Mouse (Mus musculus) heart, embryonic 12.5 days (tissue): ENCODE data around the gene Gse1. TPM values are rescaled to one million over a fixed set of nuclear protein-coding genes. Genes with fewer than 3 reads are reported as not detected.
A peak's percentile ranks its signal among the peaks of the same experiment; 100 is the strongest.

ENCODE experiments used
- ATAC-seq: fragments of 200-750 bp; cut with Nextera tagmentation; 2 replicates; pipeline ENCODE4 v1.8.0; 2017; ENCODE audit warnings: moderate TSS enrichment, moderate library complexity; ENCODE audit not compliant: insufficient number of reproducible peaks, low FRiP score
- H3K27ac ChIP-seq: fragments of 300-500 bp; sonication (generic); 2 replicates; pipeline ENCODE4 v1.5.1; 2016; ENCODE audit warnings: mild to moderate bottlenecking, moderate library complexity; ENCODE audit not compliant: poor library complexity, severe bottlenecking
- H3K27me3 ChIP-seq: fragments of 300-500 bp; sonication (generic); replicated peaks from 2 replicates; pipeline ENCODE4 v1.6.1; 2016; ENCODE audit warnings: mild to moderate bottlenecking, moderate library complexity
- H3K36me3 ChIP-seq: fragments of 300-500 bp; sonication (generic); 2 replicates; pipeline ENCODE4 v1.6.1; 2016; ENCODE audit warnings: mild to moderate bottlenecking, moderate library complexity
- H3K4me1 ChIP-seq: fragments of 300-500 bp; sonication (generic); replicated peaks from 2 replicates; pipeline ENCODE4 v1.6.1; 2016; ENCODE audit warnings: mild to moderate bottlenecking
- H3K4me2 ChIP-seq: fragments of 300-500 bp; sonication (generic); 2 replicates; pipeline ENCODE4 v1.6.1; 2016; ENCODE audit warnings: mild to moderate bottlenecking, moderate library complexity
- H3K4me3 ChIP-seq: fragments of 300-500 bp; sonication (generic); 2 replicates; pipeline ENCODE4 v1.5.1; 2016; ENCODE audit warnings: mild to moderate bottlenecking
- H3K9ac ChIP-seq: fragments of 300-500 bp; sonication (generic); 2 replicates; pipeline ENCODE4 v1.6.1; 2016; ENCODE audit warnings: mild to moderate bottlenecking, moderate library complexity
- H3K9me3 ChIP-seq: fragments of 300-500 bp; sonication (generic); replicated peaks from 2 replicates; pipeline ENCODE4 v1.6.1; 2016; ENCODE audit warnings: mild to moderate bottlenecking, moderate library complexity
- WGBS: fragments of 180-500 bp; shearing (Covaris S2); methylation state at CpG from one replicate; pipeline ENCODE4 v1.1.7; 2016; 5-methylcytosine and 5-hydroxymethylcytosine counted together
- polyA plus RNA-seq: library from polyadenylated mRNA; unstranded; fragments of >200 nt; fragmentation: Nextera tagmentation; extraction: Ambion mirVana; gene quantifications from 2 replicates; pipeline ENCODE4 v1.2.1, GENCODE M21; 2016

The Gse1 gene
- polyA plus RNA-seq, 1 experiment from 2014 or later, result 14.0 TPM

GRCm38 (mm10) chr8:120472230-120472629 lies 244.0 kb downstream of the Gse1 start:
- H3K4me1 ChIP-seq, result peaks cover 65% of the 10 kb centered on the region
- 13% methylated on average over 16 of the region's 16 CpGs for WGBS
- no peaks in the 10 kb centered on the region for H3K36me3 ChIP-seq
- H3K9ac ChIP-seq, result peak overlapping the region; percentile 19; the same call in 1 of the 2 replicates
- ATAC-seq, result no peak
- no peak overlapping the region; the same call in 1 of the 2 replicates for H3K4me3 ChIP-seq
- peak overlapping the region; percentile 57 for H3K4me2 ChIP-seq
- peak overlapping the region; percentile 64 for H3K27ac ChIP-seq
- H3K27me3 ChIP-seq, result 0 out of 2 replicates have a peak, but pooled peaks cover 7% of the 10 kb centered on the region
- H3K9me3 ChIP-seq, result no peaks in the 10 kb centered on the region

DNA sequence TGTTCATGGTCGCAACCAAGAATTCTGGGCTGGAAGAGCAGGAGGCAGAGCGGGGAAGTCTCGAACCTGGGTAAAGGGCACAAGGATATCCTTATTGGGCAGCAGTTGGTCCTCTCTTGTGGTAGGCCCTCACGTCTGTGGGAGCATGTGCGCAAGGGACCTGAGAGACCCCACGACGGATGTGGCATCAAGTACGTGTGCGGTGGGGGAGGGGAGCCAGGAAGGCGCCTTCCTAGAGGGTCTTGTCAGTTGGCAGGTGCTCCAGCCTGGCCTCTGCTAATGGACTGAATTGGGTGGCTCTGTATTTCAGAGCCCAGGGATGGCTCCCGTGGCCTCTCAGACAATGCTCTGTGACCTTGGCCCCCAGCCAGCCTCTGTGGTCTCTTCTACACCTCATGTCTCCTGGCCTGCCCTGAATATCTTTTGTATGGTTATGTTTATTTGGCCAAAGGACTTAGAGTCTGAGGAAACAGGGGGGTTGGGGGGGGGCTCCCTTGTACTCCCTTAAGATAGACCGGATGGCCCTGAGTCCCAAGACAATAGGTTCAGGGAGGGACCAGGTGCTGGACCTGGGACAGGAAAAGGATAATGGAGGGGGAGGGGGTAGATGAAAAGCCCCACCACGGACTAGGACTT lies 245.6 kb downstream of the Gse1 start:
- WGBS, result 78% methylated on average over 13 of the region's 13 CpGs
- no peak overlapping the region for H3K27ac ChIP-seq
- no peak overlapping the region for H3K9ac ChIP-seq
- no peak overlapping the region for H3K4me2 ChIP-seq
- H3K9me3 ChIP-seq, result no peaks in the 10 kb centered on the region
- H3K27me3 ChIP-seq, result no peaks in the 10 kb centered on the region
- no peak for ATAC-seq
- H3K4me1 ChIP-seq, result peaks cover 68% of the 10 kb centered on the region
- no peak overlapping the region for H3K4me3 ChIP-seq
- no peaks in the 10 kb centered on the region for H3K36me3 ChIP-seq

DNA sequence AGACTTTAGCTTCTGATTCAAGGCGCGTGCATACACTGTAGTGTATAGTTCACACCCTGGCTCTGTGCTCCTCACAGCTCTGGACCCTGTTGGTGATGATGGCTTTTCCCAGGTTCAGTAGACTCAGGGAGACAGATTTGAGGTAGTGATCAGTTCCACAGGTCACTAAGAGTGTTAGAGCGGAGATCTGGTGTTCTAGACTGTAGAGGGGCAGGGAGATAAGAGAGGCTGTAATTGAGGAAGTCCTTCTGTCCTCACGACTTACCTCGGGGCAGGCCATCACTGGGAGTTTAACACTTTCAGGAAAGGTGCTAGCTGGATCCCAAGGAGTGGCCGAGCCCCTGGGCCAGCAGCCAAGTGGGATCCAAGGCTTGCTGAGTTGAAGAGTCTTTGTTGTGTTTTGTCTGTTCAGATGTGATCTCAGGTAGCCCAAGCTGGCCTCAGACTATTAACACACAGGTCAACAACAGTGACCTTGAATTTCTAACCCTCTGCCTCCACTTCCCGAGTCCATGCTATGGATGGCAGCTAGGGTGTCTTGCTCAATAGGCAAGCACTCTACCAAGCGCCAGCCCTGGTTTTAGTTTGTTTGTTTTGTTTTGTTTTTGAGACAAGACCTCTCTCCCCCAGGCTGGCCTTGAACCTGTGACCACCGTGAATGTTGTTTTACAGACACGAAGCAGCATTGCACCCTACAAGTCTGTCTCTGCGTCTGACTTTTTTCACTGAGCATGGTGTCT lies 246.4 kb downstream of the Gse1 start:
- Histone ChIP-seq H3K4me2 (no peak overlapping the region), H3K9ac (no peak overlapping the region), H3K36me3 (no peaks in the 10 kb centered on the region), H3K9me3 (no peaks in the 10 kb centered on the region), H3K4me1 (peaks cover 71% of the 10 kb centered on the region), H3K27me3 (no peaks in the 10 kb centered on the region), H3K4me3 (no peak overlapping the region), H3K27ac (no peak overlapping the region; the same call in 1 of the 2 replicates)
- ATAC-seq, result no peak
- 57% methylated on average over 11 of the region's 11 CpGs for WGBS

GRCm38 (mm10) chr8:120475462-120476201 lies 247.4 kb downstream of the Gse1 start:
- Histone ChIP-seq H3K4me2 (peak overlapping the region; percentile 19), H3K9ac (0 out of 2 replicates have a peak overlapping the region, but pooled peaks have one; percentile 14), H3K27me3 (no peaks in the 10 kb centered on the region), H3K4me1 (peaks cover 72% of the 10 kb centered on the region), H3K27ac (peak overlapping the region; percentile 63), H3K36me3 (no peaks in the 10 kb centered on the region), H3K9me3 (no peaks in the 10 kb centered on the region), H3K4me3 (no peak overlapping the region)
- peak; percentile 93 for ATAC-seq
- 28% methylated on average over 10 of the region's 10 CpGs for WGBS

DNA sequence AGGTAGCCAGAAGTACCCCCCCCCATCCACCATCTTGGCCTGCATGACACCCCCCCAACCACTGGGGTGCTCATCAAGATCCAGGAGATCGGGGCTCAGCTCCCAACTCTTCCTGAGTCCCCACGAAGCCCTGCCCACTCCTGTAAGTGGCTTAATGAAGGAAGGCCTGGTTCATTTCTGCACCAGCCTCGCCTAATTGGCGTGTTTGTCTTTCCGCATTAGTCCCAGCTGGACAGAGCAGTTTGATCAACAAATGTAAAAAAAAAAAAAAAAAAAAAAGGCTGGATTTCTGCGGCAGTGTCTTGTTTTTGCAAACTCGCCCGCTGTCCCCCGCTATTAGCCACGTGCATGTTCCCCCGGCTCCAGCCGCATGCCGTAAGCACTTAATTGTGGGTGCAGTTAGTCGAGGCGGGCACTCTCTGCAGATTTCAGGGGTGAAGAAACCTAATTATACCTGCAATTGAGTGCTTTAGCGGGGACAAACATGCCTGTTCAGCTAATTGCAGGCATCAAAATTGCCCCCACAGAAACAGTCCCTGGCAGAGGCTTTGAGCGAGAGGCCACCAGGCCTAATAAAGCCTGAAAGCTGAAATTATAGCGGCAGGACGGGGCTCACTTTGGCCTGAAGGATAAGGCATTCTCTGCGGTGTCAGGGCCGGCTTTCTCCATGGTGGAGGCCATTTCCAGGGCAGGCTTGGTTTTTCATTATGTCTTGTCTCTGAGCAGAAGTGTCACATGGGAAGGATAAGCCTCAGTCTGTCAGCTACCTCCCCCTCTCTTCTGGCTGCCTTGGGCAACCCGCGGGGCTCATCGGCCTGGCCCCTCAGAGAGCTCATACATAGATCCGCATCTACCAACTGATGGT lies 248.7 kb downstream of the Gse1 start:
- no peaks in the 10 kb centered on the region for H3K36me3 ChIP-seq
- no peaks in the 10 kb centered on the region for H3K27me3 ChIP-seq
- no peak overlapping the region for H3K4me2 ChIP-seq
- H3K27ac ChIP-seq, result no peak overlapping the region
- H3K4me3 ChIP-seq, result no peak overlapping the region
- WGBS, result 69% methylated on average over 25 of the region's 25 CpGs
- H3K9ac ChIP-seq, result no peak overlapping the region
- peaks cover 59% of the 10 kb centered on the region for H3K4me1 ChIP-seq
- ATAC-seq, result no peak
- no peaks in the 10 kb centered on the region for H3K9me3 ChIP-seq

DNA sequence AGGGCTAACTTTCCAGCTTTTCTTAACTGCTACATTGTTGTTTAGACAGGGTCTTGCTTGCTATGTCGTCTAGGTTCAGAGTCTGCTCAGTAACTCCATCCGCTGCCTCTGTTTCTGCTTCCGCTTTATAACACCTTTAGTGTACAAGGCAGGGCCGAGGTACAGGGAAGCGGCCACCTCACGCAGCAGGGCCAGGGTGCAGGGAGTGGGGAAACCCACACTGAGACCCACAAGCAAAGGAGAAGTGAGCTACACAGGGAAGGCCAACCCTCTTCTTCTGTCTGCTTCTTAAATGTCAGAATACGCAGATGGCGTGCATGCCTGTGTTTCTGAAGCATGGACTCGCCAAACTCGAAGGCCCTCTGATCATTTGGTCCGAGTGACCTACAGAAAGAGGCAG lies 250.5 kb downstream of the Gse1 start:
- no peak for ATAC-seq
- H3K4me1 ChIP-seq, result peaks cover 43% of the 10 kb centered on the region

GRCm38 (mm10) chr8:120479691-120480090 lies 251.4 kb downstream of the Gse1 start:
- H3K9ac ChIP-seq, result no peak overlapping the region
- H3K4me3 ChIP-seq, result no peak overlapping the region
- ATAC-seq, result no peak
- no peak overlapping the region for H3K4me2 ChIP-seq
- no peaks in the 10 kb centered on the region for H3K36me3 ChIP-seq
- WGBS, result 70% methylated on average over 4 of the region's 4 CpGs
- H3K27me3 ChIP-seq, result no peaks in the 10 kb centered on the region
- H3K9me3 ChIP-seq, result no peaks in the 10 kb centered on the region
- peaks cover 43% of the 10 kb centered on the region for H3K4me1 ChIP-seq
- H3K27ac ChIP-seq, result no peak overlapping the region

More for the DNA sequence above, 250.5 kb downstream of the Gse1 start:
- Histone ChIP-seq H3K9ac (no peak overlapping the region), H3K9me3 (no peaks in the 10 kb centered on the region), H3K4me2 (no peak overlapping the region), H3K27ac (no peak overlapping the region), H3K36me3 (no peaks in the 10 kb centered on the region), H3K4me3 (no peak overlapping the region), H3K27me3 (no peaks in the 10 kb centered on the region)
- 88% methylated on average over 11 of the region's 11 CpGs for WGBS

GRCm38 (mm10) chr8:120482015-120482689 lies 253.9 kb downstream of the Gse1 start:
- Histone ChIP-seq H3K27ac (no peak overlapping the region), H3K9ac (no peak overlapping the region), H3K4me3 (no peak overlapping the region), H3K4me2 (no peak overlapping the region), H3K27me3 (no peaks in the 10 kb centered on the region), H3K36me3 (no peaks in the 10 kb centered on the region), H3K4me1 (peaks cover 40% of the 10 kb centered on the region), H3K9me3 (no peaks in the 10 kb centered on the region)
- ATAC-seq, result no peak
- WGBS, result 80% methylated on average over 9 of the region's 9 CpGs

DNA sequence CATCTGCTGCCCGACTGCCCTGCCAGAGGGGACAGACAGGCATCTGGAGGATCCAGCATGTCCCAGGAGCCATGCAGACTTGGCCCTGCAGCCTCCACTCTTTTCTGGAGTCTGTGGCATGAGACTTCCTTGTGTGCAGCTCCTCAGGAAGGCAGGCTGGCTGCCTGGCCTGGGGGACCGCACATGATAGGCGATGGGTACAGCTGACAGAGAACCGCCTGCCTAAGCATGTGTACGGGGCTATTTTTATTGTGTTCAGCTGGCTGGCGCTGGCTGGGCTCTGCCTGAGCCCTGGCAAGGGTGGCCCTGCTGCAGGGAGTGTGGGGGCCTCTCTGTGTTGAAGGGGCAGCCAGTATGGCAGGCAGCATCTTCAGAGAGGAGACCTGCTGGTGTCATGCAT lies 256.2 kb downstream of the Gse1 start:
- WGBS, result 45% methylated on average over 6 of the region's 6 CpGs
- Histone ChIP-seq H3K4me3 (no peak overlapping the region), H3K27me3 (no peaks in the 10 kb centered on the region), H3K36me3 (no peaks in the 10 kb centered on the region), H3K9me3 (no peaks in the 10 kb centered on the region), H3K9ac (0 out of 2 replicates have a peak overlapping the region, but pooled peaks have one; percentile 21), H3K4me2 (no peak overlapping the region), H3K4me1 (peaks cover 36% of the 10 kb centered on the region), H3K27ac (0 out of 2 replicates have a peak overlapping the region, but pooled peaks have one; percentile 23)
- ATAC-seq, result no peak

DNA sequence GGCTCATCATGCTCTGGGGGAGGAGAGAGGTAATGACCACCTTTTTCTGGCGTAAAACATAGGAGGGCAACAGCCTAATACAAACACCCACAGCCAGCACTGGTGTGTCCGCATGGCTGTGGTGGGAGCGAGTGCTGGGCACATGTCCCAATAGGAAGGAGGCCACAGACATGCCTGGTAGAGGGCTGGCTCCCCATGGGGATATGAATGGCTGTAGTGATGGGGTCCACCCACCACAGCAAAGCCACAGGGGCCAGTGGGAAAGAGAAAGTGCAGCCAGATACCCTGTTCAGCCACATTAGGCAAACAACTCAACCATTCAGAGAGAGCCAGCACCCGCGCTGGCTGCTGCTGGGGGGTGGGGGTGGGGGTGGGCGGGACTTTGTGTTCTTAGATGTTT lies 256.9 kb downstream of the Gse1 start:
- WGBS, result 54% methylated on average over 6 of the region's 6 CpGs
- no peak for ATAC-seq
- Histone ChIP-seq H3K36me3 (no peaks in the 10 kb centered on the region), H3K4me2 (no peak overlapping the region), H3K9ac (no peak overlapping the region), H3K27ac (no peak overlapping the region), H3K27me3 (no peaks in the 10 kb centered on the region), H3K4me1 (peaks cover 37% of the 10 kb centered on the region), H3K9me3 (no peaks in the 10 kb centered on the region), H3K4me3 (no peak overlapping the region)
